Mouse (Mus musculus): ENCODE data around the gene C1qtnf1. TPM values are rescaled to one million over a fixed set of nuclear protein-coding genes. Genes with fewer than 3 reads are reported as not detected.

The C1qtnf1 gene
- polyA plus RNA-seq, 1 experiment: not detected

GRCm38 (mm10) chr11:118430291-118430885, 2.4 kb downstream of the C1qtnf1 start:
- H3K4me3 ChIP-seq (replicated peaks): no peak overlapping the region
- H3K9me3 ChIP-seq: no peaks in the 10 kb centered on the region
- no peaks in the 10 kb centered on the region for H3K36me3 ChIP-seq (replicated peaks; ENCODE audit: low read length)
- TF ChIP-seq FLI1 (IDR thresholded peaks at IDR 0.05; ENCODE audit: low read length): no peak
- no peak for TF ChIP-seq GATA1 (IDR thresholded peaks at IDR 0.05; ENCODE audit: borderline replicate concordance, low read length)
- H3K4me1 ChIP-seq: peaks cover 66% of the 10 kb centered on the region
- peaks cover 53% of the 10 kb centered on the region for H3K27me3 ChIP-seq (replicated peaks)

GRCm38 (mm10) chr11:118431100-118431948, 3.3 kb downstream of the C1qtnf1 start:
- no peak overlapping the region for H3K4me3 ChIP-seq (replicated peaks)
- H3K36me3 ChIP-seq (replicated peaks; ENCODE audit: low read length): no peaks in the 10 kb centered on the region
- peaks cover 56% of the 10 kb centered on the region for H3K27me3 ChIP-seq (replicated peaks)
- no peaks in the 10 kb centered on the region for H3K9me3 ChIP-seq
- peaks cover 64% of the 10 kb centered on the region for H3K4me1 ChIP-seq
- TF ChIP-seq GATA1 (IDR thresholded peaks at IDR 0.05; ENCODE audit: borderline replicate concordance, low read length): no peak
- TF ChIP-seq FLI1 (IDR thresholded peaks at IDR 0.05; ENCODE audit: low read length): no peak

GRCm38 (mm10) chr11:118433398-118433868, 5.4 kb downstream of the C1qtnf1 start:
- H3K27me3 ChIP-seq (replicated peaks): peaks cover 66% of the 10 kb centered on the region

DNA sequence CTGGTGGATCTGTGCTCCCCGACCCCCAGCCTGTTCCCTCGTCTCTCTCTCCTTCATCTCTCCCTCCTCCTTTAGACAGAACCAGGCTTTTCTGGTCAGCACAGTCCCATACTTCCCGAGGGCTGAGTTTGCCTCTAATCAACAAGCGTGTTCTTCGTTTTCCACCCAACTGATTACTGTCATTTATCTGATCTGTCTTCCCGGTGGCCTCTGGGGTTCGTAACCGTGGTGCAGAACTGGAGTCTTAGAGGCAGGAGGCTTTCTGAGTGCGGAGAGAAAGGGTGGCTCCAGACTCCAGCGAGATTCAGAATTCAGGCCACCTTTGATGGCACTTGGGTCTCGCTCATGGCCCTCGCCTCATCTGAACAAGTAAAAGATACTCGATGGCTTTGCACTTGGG, 6.1 kb downstream of the C1qtnf1 start:
- Histone ChIP-seq H3K27me3 (replicated peaks) (peaks cover 61% of the 10 kb centered on the region), H3K36me3 (replicated peaks; ENCODE audit: low read length) (no peaks in the 10 kb centered on the region), H3K4me1 (peaks cover 53% of the 10 kb centered on the region), H3K4me3 (replicated peaks) (no peak overlapping the region), H3K9me3 (no peaks in the 10 kb centered on the region)
- no peak for TF ChIP-seq GATA1 (IDR thresholded peaks at IDR 0.05; ENCODE audit: borderline replicate concordance, low read length)
- no peak for TF ChIP-seq FLI1 (IDR thresholded peaks at IDR 0.05; ENCODE audit: low read length)

More at GRCm38 (mm10) chr11:118433398-118433868, 5.4 kb downstream of the C1qtnf1 start:
- TF ChIP-seq FLI1 (IDR thresholded peaks at IDR 0.05; ENCODE audit: low read length) (no peak), GATA1 (IDR thresholded peaks at IDR 0.05; ENCODE audit: borderline replicate concordance, low read length) (no peak)
- Histone ChIP-seq H3K9me3 (no peaks in the 10 kb centered on the region), H3K4me1 (peaks cover 53% of the 10 kb centered on the region), H3K4me3 (replicated peaks) (no peak overlapping the region), H3K36me3 (replicated peaks; ENCODE audit: low read length) (no peaks in the 10 kb centered on the region)

GRCm38 (mm10) chr11:118436471-118436935, 8.5 kb downstream of the C1qtnf1 start:
- TF ChIP-seq GATA1 (IDR thresholded peaks at IDR 0.05; ENCODE audit: borderline replicate concordance, low read length): no peak
- TF ChIP-seq FLI1 (IDR thresholded peaks at IDR 0.05; ENCODE audit: low read length): no peak
- Histone ChIP-seq H3K9me3 (no peaks in the 10 kb centered on the region), H3K27me3 (replicated peaks) (peaks cover 55% of the 10 kb centered on the region), H3K4me1 (peaks cover 61% of the 10 kb centered on the region), H3K4me3 (replicated peaks) (no peak overlapping the region), H3K36me3 (replicated peaks; ENCODE audit: low read length) (no peaks in the 10 kb centered on the region)

GRCm38 (mm10) chr11:118438665-118439414, 10.8 kb downstream of the C1qtnf1 start:
- no peaks in the 10 kb centered on the region for H3K36me3 ChIP-seq (replicated peaks; ENCODE audit: low read length)
- H3K4me3 ChIP-seq (replicated peaks): no peak overlapping the region
- H3K27me3 ChIP-seq (replicated peaks): peaks cover 50% of the 10 kb centered on the region
- no peaks in the 10 kb centered on the region for H3K9me3 ChIP-seq
- TF ChIP-seq GATA1 (IDR thresholded peaks at IDR 0.05; ENCODE audit: borderline replicate concordance, low read length) (no peak), FLI1 (IDR thresholded peaks at IDR 0.05; ENCODE audit: low read length) (no peak)
- H3K4me1 ChIP-seq: peaks cover 53% of the 10 kb centered on the region

DNA sequence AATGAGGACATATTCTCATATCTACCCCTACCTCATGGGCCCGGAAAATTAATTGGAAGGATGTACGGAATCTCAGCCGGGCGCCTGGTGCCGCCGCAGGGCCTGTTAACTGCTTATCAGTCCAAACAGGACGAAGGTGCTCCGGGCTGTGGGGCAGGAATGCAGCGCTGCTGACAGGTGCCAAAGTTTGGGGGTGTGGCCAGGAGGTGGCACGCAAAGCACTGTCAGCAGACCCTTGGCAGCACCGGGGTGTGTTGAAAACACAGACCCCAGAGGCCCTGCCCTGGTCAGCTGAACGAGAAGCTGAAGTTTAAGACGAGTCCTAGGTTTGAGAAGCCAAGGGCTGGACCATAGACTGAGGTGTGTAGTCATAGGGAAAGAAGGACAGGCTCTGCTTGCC, 14.7 kb downstream of the C1qtnf1 start:
- TF ChIP-seq FLI1 (IDR thresholded peaks at IDR 0.05; ENCODE audit: low read length): no peak
- TF ChIP-seq GATA1 (IDR thresholded peaks at IDR 0.05; ENCODE audit: borderline replicate concordance, low read length): no peak
- Histone ChIP-seq H3K4me3 (replicated peaks) (no peak overlapping the region), H3K9me3 (no peaks in the 10 kb centered on the region), H3K36me3 (replicated peaks; ENCODE audit: low read length) (no peaks in the 10 kb centered on the region), H3K27me3 (replicated peaks) (peaks cover 34% of the 10 kb centered on the region), H3K4me1 (peaks cover 53% of the 10 kb centered on the region)

GRCm38 (mm10) chr11:118443201-118443970, 15.4 kb downstream of the C1qtnf1 start:
- Histone ChIP-seq H3K36me3 (replicated peaks; ENCODE audit: low read length) (no peaks in the 10 kb centered on the region), H3K4me1 (peaks cover 53% of the 10 kb centered on the region), H3K9me3 (no peaks in the 10 kb centered on the region), H3K4me3 (replicated peaks) (no peak overlapping the region), H3K27me3 (replicated peaks) (peaks cover 36% of the 10 kb centered on the region)
- TF ChIP-seq FLI1 (IDR thresholded peaks at IDR 0.05; ENCODE audit: low read length): no peak
- no peak for TF ChIP-seq GATA1 (IDR thresholded peaks at IDR 0.05; ENCODE audit: borderline replicate concordance, low read length)

DNA sequence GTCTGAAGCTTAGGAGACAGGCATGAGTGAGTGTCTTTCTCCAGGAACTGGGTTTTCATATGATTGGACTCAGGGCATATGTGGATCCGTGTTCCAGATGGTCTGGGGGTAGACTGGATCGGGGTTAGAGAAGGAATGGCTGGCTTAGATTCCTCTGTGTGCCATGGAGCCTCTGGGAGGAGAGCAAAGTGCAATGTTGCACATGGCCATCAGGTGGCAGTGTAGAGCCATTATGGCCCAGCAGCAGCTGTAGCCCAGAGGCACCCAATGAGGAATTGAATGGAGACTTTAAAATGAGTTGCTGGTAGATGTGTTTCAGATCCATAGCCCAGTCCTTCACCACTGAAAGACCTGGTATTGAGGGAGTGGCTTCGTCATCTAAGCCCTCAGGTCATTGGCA, 17.8 kb downstream of the C1qtnf1 start:
- H3K4me3 ChIP-seq (replicated peaks): no peak overlapping the region
- TF ChIP-seq FLI1 (IDR thresholded peaks at IDR 0.05; ENCODE audit: low read length) (no peak), GATA1 (IDR thresholded peaks at IDR 0.05; ENCODE audit: borderline replicate concordance, low read length) (no peak)
- peaks cover 40% of the 10 kb centered on the region for H3K27me3 ChIP-seq (replicated peaks)
- no peaks in the 10 kb centered on the region for H3K36me3 ChIP-seq (replicated peaks; ENCODE audit: low read length)
- no peaks in the 10 kb centered on the region for H3K9me3 ChIP-seq
- peaks cover 55% of the 10 kb centered on the region for H3K4me1 ChIP-seq
